Mouse (Mus musculus) embryonic facial prominence, embryonic 13.5 days (tissue): ENCODE measurements around the gene Slc7a7. TPM values are rescaled to one million over a fixed set of nuclear protein-coding genes. Genes with fewer than 3 reads are reported as not detected.

Experiments used
- ATAC-seq: fragments of 200-750 bp; cut with Nextera tagmentation; 2 replicates; pipeline ENCODE4 v1.8.0; 2017; ENCODE audit warnings: low read depth; ENCODE audit not compliant: insufficient number of reproducible peaks, insufficient read depth, low FRiP score, low TSS enrichment
- H3K27ac ChIP-seq: fragments of 300-500 bp; sonication (generic); 2 replicates; pipeline ENCODE4 v1.5.1; 2015; ENCODE audit warnings: moderate library complexity, mild to moderate bottlenecking, inconsistent platforms
- H3K27me3 ChIP-seq: fragments of 300-500 bp; sonication (generic); 2 replicates; pipeline ENCODE4 v1.6.1; 2015; ENCODE audit warnings: mild to moderate bottlenecking, inconsistent platforms
- H3K36me3 ChIP-seq: fragments of 300-500 bp; sonication (generic); 2 replicates; pipeline ENCODE4 v1.6.1; 2015; ENCODE audit warnings: mild to moderate bottlenecking, inconsistent platforms
- H3K4me1 ChIP-seq: fragments of 300-500 bp; sonication (generic); 2 replicates; pipeline ENCODE4 v1.6.1; 2015; ENCODE audit warnings: inconsistent platforms
- H3K4me2 ChIP-seq: fragments of 300-500 bp; sonication (generic); 2 replicates; pipeline ENCODE4 v1.6.1; 2015; ENCODE audit warnings: moderate library complexity, mild to moderate bottlenecking, inconsistent platforms
- H3K4me3 ChIP-seq: fragments of 300-500 bp; sonication (generic); 2 replicates; pipeline ENCODE4 v1.5.1; 2015; ENCODE audit warnings: mild to moderate bottlenecking, inconsistent platforms
- H3K9ac ChIP-seq: fragments of 300-500 bp; sonication (generic); 2 replicates; pipeline ENCODE4 v1.6.1; 2015; ENCODE audit warnings: mild to moderate bottlenecking, inconsistent platforms
- H3K9me3 ChIP-seq: fragments of 300-500 bp; sonication (generic); 2 replicates; pipeline ENCODE4 v1.6.1; 2016; ENCODE audit warnings: inconsistent platforms
- WGBS: fragments of 180-500 bp; shearing (Covaris S2); methylation state at CpG from one replicate; pipeline ENCODE4 v1.1.7; 2015; ENCODE audit warnings: mixed read lengths; 5-methylcytosine and 5-hydroxymethylcytosine counted together
- polyA plus RNA-seq: library from polyadenylated mRNA; unstranded; fragments of >200 nt; fragmentation: Nextera tagmentation; extraction: Ambion mirVana; gene quantifications from 2 replicates; pipeline ENCODE4 v1.2.1, GENCODE M21; 2015

Slc7a7 gene
- polyA plus RNA-seq, 1 experiment from 2014 or later, result 4.5 TPM

GRCm38 (mm10) chr14:54443196-54443595 is 25.6 kb upstream of the Slc7a7 start:
- 16% methylated on average over 3 of the region's 3 CpGs for WGBS
- peak overlapping the region; percentile 44; the same call in 1 of the 2 replicates for H3K9ac ChIP-seq
- H3K36me3 ChIP-seq, result peaks cover 37% of the 10 kb centered on the region
- H3K4me2 ChIP-seq, result peak overlapping the region; percentile 38
- peaks cover 36% of the 10 kb centered on the region for H3K4me1 ChIP-seq
- H3K27me3 ChIP-seq, result no peaks in the 10 kb centered on the region
- H3K9me3 ChIP-seq, result no peaks in the 10 kb centered on the region
- H3K4me3 ChIP-seq, result no peak overlapping the region
- peak; percentile 81 for ATAC-seq
- H3K27ac ChIP-seq, result peak overlapping the region; percentile 95

GRCm38 (mm10) chr14:54442548-54442947 is 25.0 kb upstream of the Slc7a7 start:
- no peak overlapping the region for H3K4me3 ChIP-seq
- 0 out of 2 replicates have a peak overlapping the region, but pooled peaks have one; percentile 44 for H3K9ac ChIP-seq
- no peaks in the 10 kb centered on the region for H3K27me3 ChIP-seq
- peaks cover 36% of the 10 kb centered on the region for H3K4me1 ChIP-seq
- H3K9me3 ChIP-seq, result no peaks in the 10 kb centered on the region
- H3K27ac ChIP-seq, result peak overlapping the region; percentile 95
- H3K36me3 ChIP-seq, result peaks cover 41% of the 10 kb centered on the region
- peak overlapping the region; percentile 38; the same call in 1 of the 2 replicates for H3K4me2 ChIP-seq
- WGBS, result 91% methylated on average over 3 of the region's 3 CpGs
- ATAC-seq, result no peak

DNA sequence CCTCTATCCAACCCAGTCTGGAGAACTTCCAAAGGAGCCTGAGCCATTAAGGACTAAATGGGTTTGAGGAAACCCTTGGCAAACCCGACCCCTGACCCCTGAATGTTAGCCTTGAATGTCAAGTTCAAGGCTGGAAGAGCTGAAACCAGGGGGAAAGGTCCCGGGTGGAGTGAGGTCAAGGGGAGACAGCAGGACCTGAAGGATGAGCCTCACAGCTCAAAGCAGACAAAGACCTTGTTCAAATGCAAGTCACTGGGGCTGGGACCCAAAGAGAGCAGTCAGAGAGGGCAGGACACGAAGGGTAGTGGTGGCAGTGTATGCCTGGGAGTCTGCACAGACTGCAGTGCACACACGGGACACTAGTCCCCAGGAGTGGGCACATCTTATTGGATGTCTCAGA is 23.8 kb upstream of the Slc7a7 start:
- Histone ChIP-seq H3K4me3 (no peak overlapping the region), H3K9me3 (no peaks in the 10 kb centered on the region), H3K27me3 (no peaks in the 10 kb centered on the region), H3K4me1 (peaks cover 36% of the 10 kb centered on the region), H3K36me3 (peaks cover 53% of the 10 kb centered on the region), H3K9ac (no peak overlapping the region), H3K4me2 (no peak overlapping the region), H3K27ac (0 out of 2 replicates have a peak overlapping the region, but pooled peaks have one; percentile 7)
- 78% methylated on average over 4 of the region's 4 CpGs for WGBS
- no peak for ATAC-seq

- H3K27me3 ChIP-seq, result no peaks in the 10 kb centered on the region
- H3K9me3 ChIP-seq, result no peaks in the 10 kb centered on the region
- WGBS, result 92% methylated on average over 14 of the region's 14 CpGs
- H3K4me2 ChIP-seq, result no peak overlapping the region
- H3K36me3 ChIP-seq, result peaks cover 61% of the 10 kb centered on the region
- peaks cover 36% of the 10 kb centered on the region for H3K4me1 ChIP-seq
- no peak for ATAC-seq
- H3K27ac ChIP-seq, result no peak overlapping the region
- no peak overlapping the region for H3K4me3 ChIP-seq
- H3K9ac ChIP-seq, result no peak overlapping the region
Observed at GRCm38 (mm10) chr14:54440538-54440937, 23.0 kb upstream of the Slc7a7 start.

GRCm38 (mm10) chr14:54439610-54440009 is 22.0 kb upstream of the Slc7a7 start:
- Histone ChIP-seq H3K4me1 (peaks cover 44% of the 10 kb centered on the region), H3K9ac (no peak overlapping the region), H3K9me3 (no peaks in the 10 kb centered on the region), H3K4me2 (no peak overlapping the region), H3K27me3 (no peaks in the 10 kb centered on the region), H3K27ac (no peak overlapping the region), H3K4me3 (no peak overlapping the region), H3K36me3 (peaks cover 66% of the 10 kb centered on the region)
- WGBS, result 64% methylated on average over 7 of the region's 7 CpGs
- ATAC-seq, result no peak

DNA sequence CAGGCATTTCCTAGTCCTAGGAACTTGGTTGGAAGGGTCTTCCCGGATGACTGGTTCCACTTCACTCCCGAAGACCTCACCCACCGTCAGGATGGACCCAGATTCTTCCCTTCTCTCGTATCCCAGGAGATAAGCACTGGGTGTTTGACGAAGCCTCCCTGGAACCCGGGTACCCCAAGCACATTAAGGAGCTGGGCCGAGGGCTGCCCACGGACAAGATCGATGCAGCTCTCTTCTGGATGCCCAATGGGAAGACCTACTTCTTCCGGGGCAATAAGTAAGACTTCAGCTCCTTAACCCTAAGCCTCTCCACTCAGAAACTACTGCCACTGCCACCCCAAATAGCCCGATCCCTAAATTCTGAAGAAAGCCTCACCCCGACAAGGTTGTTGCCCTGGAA is 21.6 kb upstream of the Slc7a7 start:
- Histone ChIP-seq H3K9me3 (no peaks in the 10 kb centered on the region), H3K27ac (no peak overlapping the region), H3K36me3 (peaks cover 66% of the 10 kb centered on the region), H3K9ac (no peak overlapping the region), H3K4me2 (no peak overlapping the region), H3K27me3 (no peaks in the 10 kb centered on the region), H3K4me3 (no peak overlapping the region), H3K4me1 (peaks cover 44% of the 10 kb centered on the region)
- ATAC-seq, result no peak
- 81% methylated on average over 12 of the region's 12 CpGs for WGBS

GRCm38 (mm10) chr14:54435194-54435918 is 17.8 kb upstream of the Slc7a7 start:
- no peak overlapping the region for H3K9ac ChIP-seq
- no peaks in the 10 kb centered on the region for H3K27me3 ChIP-seq
- H3K9me3 ChIP-seq, result no peaks in the 10 kb centered on the region
- no peak overlapping the region for H3K4me2 ChIP-seq
- no peak overlapping the region for H3K27ac ChIP-seq
- ATAC-seq, result no peak
- no peak overlapping the region for H3K4me3 ChIP-seq
- peaks cover 36% of the 10 kb centered on the region for H3K4me1 ChIP-seq
- H3K36me3 ChIP-seq, result peaks cover 51% of the 10 kb centered on the region
- 82% methylated on average over 11 of the region's 11 CpGs for WGBS

- Histone ChIP-seq H3K9me3 (no peaks in the 10 kb centered on the region), H3K36me3 (peaks cover 47% of the 10 kb centered on the region), H3K4me3 (peak overlapping the region; percentile 89), H3K4me1 (peaks cover 44% of the 10 kb centered on the region), H3K9ac (peak overlapping the region; percentile 100), H3K4me2 (peak overlapping the region; percentile 92), H3K27me3 (no peaks in the 10 kb centered on the region), H3K27ac (peak overlapping the region; percentile 100)
- ATAC-seq, result no peak
- WGBS, result 52% methylated on average over 12 of the region's 12 CpGs
Observed at GRCm38 (mm10) chr14:54433941-54434531, 16.5 kb upstream of the Slc7a7 start.

- Histone ChIP-seq H3K4me2 (peak overlapping the region; percentile 92), H3K27ac (peak overlapping the region; percentile 100), H3K9me3 (no peaks in the 10 kb centered on the region), H3K27me3 (no peaks in the 10 kb centered on the region), H3K36me3 (peaks cover 38% of the 10 kb centered on the region), H3K9ac (peak overlapping the region; percentile 100), H3K4me3 (peak overlapping the region; percentile 89), H3K4me1 (peaks cover 44% of the 10 kb centered on the region)
- WGBS, result 17% methylated on average over 17 of the region's 17 CpGs
- no peak for ATAC-seq
Observed at GRCm38 (mm10) chr14:54432837-54433830, 15.6 kb upstream of the Slc7a7 start.

GRCm38 (mm10) chr14:54432078-54432836 is 14.7 kb upstream of the Slc7a7 start:
- H3K36me3 ChIP-seq, result peaks cover 32% of the 10 kb centered on the region
- H3K4me3 ChIP-seq, result peak overlapping the region; percentile 89
- peak overlapping the region; percentile 100 for H3K27ac ChIP-seq
- no peaks in the 10 kb centered on the region for H3K27me3 ChIP-seq
- H3K9me3 ChIP-seq, result no peaks in the 10 kb centered on the region
- WGBS, result 2% methylated on average over 54 of the region's 54 CpGs
- H3K9ac ChIP-seq, result peak overlapping the region; percentile 100
- H3K4me2 ChIP-seq, result peak overlapping the region; percentile 92
- ATAC-seq, result peak; percentile 39
- H3K4me1 ChIP-seq, result peaks cover 44% of the 10 kb centered on the region
